Mouse (Mus musculus) midbrain, embryonic 16.5 days (tissue): ENCODE measurements at regions not wholly inside any gene's neighbourhood (a gene's known extent, or its start where the extent isn't known, plus 50 kb on each side); places are given as distances from the start of the nearest gene placed in this dataset.

ENCODE experiments used
- ATAC-seq: fragments of 200-750 bp; cut with Nextera tagmentation; 2 replicates; pipeline ENCODE4 v1.8.0; 2017; ENCODE audit warnings: moderate TSS enrichment
- H3K27ac ChIP-seq: fragments of 300-500 bp; sonication (generic); 2 replicates; pipeline ENCODE4 v1.5.1; 2014; ENCODE audit warnings: mild to moderate bottlenecking, low read length, mixed read lengths
- H3K27me3 ChIP-seq: fragments of 300-500 bp; sonication (generic); 2 replicates; pipeline ENCODE4 v1.6.1; 2014; ENCODE audit warnings: low read depth, low read length, mixed read lengths; ENCODE audit not compliant: control insufficient read depth, insufficient read depth
- H3K36me3 ChIP-seq: fragments of 300-500 bp; sonication (generic); 2 replicates; pipeline ENCODE4 v1.6.1; 2014; ENCODE audit warnings: mild to moderate bottlenecking, low read length, moderate library complexity, mixed read lengths; ENCODE audit not compliant: control insufficient read depth, insufficient read depth
- H3K4me1 ChIP-seq: fragments of 300-500 bp; sonication (generic); 2 replicates; pipeline ENCODE4 v1.6.1; 2014; ENCODE audit warnings: mild to moderate bottlenecking, low read length, mixed read lengths; ENCODE audit not compliant: control insufficient read depth, insufficient read depth
- H3K4me2 ChIP-seq: fragments of 300-500 bp; sonication (generic); 2 replicates; pipeline ENCODE4 v1.6.1; 2014; ENCODE audit warnings: mild to moderate bottlenecking, low read length, mixed read lengths
- H3K4me3 ChIP-seq: fragments of 300-500 bp; sonication (generic); 2 replicates; pipeline ENCODE4 v1.5.1; 2014; ENCODE audit warnings: low read depth, mild to moderate bottlenecking, low read length, moderate library complexity, mixed read lengths
- H3K9ac ChIP-seq: fragments of 300-500 bp; sonication (generic); 2 replicates; pipeline ENCODE4 v1.6.1; 2014; ENCODE audit warnings: low read depth, low read length, mixed read lengths
- H3K9me3 ChIP-seq: fragments of 300-500 bp; sonication (generic); replicated peaks from 2 replicates; pipeline ENCODE4 v1.6.1; 2014; ENCODE audit warnings: mild to moderate bottlenecking, low read length, mixed read lengths; ENCODE audit not compliant: control insufficient read depth, poor library complexity, severe bottlenecking
- whole genome bisulfite sequencing: fragments of 180-500 bp; shearing (Covaris S2); extraction: QIAGEN DNeasy Blood & Tissue Kit; methylation state at CpG from one replicate; pipeline ENCODE4 v1.1.7; 2014; 5-methylcytosine and 5-hydroxymethylcytosine counted together

DNA sequence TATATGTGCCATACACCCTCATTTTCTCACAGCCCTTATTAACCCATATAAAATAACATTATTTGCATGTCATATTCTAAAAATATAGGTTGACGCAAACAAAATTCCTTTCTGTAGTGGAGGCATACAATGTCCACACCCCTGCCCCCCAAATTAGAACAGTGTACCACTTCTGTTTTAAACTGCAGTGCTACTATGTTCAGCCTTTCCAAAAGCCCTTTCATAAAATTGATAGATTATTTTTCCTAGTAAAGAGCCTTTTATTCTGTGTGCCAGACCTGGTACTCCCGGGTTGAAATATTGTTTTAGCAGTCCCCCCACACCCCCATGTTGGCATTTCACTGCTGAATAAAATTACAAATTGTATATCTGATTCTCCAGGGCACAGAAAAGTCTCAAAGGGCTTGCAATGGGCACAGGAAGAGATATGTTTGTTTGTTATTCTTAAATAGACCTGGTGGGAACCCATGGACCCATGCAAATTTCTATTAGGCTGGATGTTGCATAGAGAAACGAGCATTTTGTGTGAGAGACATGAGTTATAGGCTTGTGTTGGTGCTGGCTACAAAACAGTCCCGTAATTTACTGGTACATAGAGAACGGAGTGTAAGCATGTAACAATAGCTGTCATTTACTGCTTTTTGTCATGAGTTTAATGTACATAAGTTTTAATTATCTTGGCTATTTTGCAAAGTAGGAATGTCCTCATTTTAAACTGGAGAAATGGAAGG lies 192.4 kb upstream of the Tenm3 start:
- H3K4me1 ChIP-seq: peaks cover 3% of the 10 kb centered on the region; the same call in 1 of the 2 replicates
- H3K27ac ChIP-seq: no peak overlapping the region
- H3K9me3 ChIP-seq: no peaks in the 10 kb centered on the region; the same call in 1 of the 2 replicates
- H3K4me3 ChIP-seq: no peak overlapping the region
- H3K4me2 ChIP-seq: no peak overlapping the region
- no peak overlapping the region for H3K9ac ChIP-seq
- H3K36me3 ChIP-seq: no peaks in the 10 kb centered on the region
- H3K27me3 ChIP-seq: no peaks in the 10 kb centered on the region
- 82% methylated on average over 5 of the region's 5 CpGs for WGBS
- no peak for ATAC-seq

GRCm38 (mm10) chr8:49035519-49035918 lies 191.8 kb upstream of the Tenm3 start:
- ATAC-seq: no peak
- peaks cover 3% of the 10 kb centered on the region; the same call in 1 of the 2 replicates for H3K4me1 ChIP-seq
- H3K36me3 ChIP-seq: no peaks in the 10 kb centered on the region
- no peaks in the 10 kb centered on the region; the same call in 1 of the 2 replicates for H3K9me3 ChIP-seq
- H3K27me3 ChIP-seq: no peaks in the 10 kb centered on the region
- no peak overlapping the region for H3K4me3 ChIP-seq
- WGBS: 22% methylated on average over 8 of the region's 8 CpGs
- H3K4me2 ChIP-seq: no peak overlapping the region
- H3K27ac ChIP-seq: no peak overlapping the region
- no peak overlapping the region for H3K9ac ChIP-seq

- Histone ChIP-seq H3K27me3 (no peaks in the 10 kb centered on the region), H3K36me3 (no peaks in the 10 kb centered on the region), H3K27ac (no peak overlapping the region), H3K9me3 (no peaks in the 10 kb centered on the region), H3K4me2 (no peak overlapping the region), H3K4me1 (no peaks in the 10 kb centered on the region), H3K9ac (no peak overlapping the region), H3K4me3 (no peak overlapping the region)
- ATAC-seq: no peak
- 27% methylated on average over 5 of the region's 5 CpGs for WGBS
Measured at GRCm38 (mm10) chr8:49030255-49030654, 186.5 kb upstream of the Tenm3 start.

- Histone ChIP-seq H3K9ac (no peak overlapping the region), H3K4me1 (no peaks in the 10 kb centered on the region), H3K4me2 (no peak overlapping the region), H3K36me3 (no peaks in the 10 kb centered on the region), H3K9me3 (no peaks in the 10 kb centered on the region), H3K27me3 (no peaks in the 10 kb centered on the region), H3K4me3 (no peak overlapping the region), H3K27ac (no peak overlapping the region)
- no peak for ATAC-seq
- WGBS: 79% methylated on average over 3 of the region's 3 CpGs
Measured at GRCm38 (mm10) chr8:49017741-49018140, 174.0 kb upstream of the Tenm3 start.

- H3K36me3 ChIP-seq: no peaks in the 10 kb centered on the region
- no peak overlapping the region for H3K4me2 ChIP-seq
- no peak overlapping the region for H3K27ac ChIP-seq
- no peaks in the 10 kb centered on the region for H3K4me1 ChIP-seq
- no peak for ATAC-seq
- H3K4me3 ChIP-seq: no peak overlapping the region
- no peaks in the 10 kb centered on the region for H3K27me3 ChIP-seq
- no peak overlapping the region for H3K9ac ChIP-seq
- no peaks in the 10 kb centered on the region for H3K9me3 ChIP-seq
- 91% methylated on average over 7 of the region's 7 CpGs for WGBS
Measured at GRCm38 (mm10) chr8:49015701-49016100, 171.9 kb upstream of the Tenm3 start.

DNA sequence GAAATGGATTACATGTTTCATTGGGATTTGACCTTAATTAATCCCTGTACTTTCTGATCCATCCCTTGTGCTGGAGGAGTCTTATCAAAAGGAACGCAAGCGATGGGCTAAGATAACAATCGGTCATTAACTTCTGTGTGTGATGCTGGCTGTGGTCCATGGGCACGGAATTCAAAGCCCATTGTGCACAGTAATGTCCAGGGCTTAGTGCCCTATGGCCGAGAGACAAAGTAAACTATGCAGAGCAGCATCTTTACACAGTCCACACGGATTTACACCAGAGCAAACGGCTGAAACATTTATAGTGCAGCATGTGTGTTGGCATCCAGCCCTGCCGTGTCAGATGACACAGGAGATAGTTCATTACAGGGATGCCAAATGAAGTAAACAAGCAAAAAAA lies 171.4 kb upstream of the Tenm3 start:
- no peak overlapping the region for H3K9ac ChIP-seq
- no peak overlapping the region for H3K4me3 ChIP-seq
- H3K27ac ChIP-seq: no peak overlapping the region
- no peak overlapping the region for H3K4me2 ChIP-seq
- 41% methylated on average over 8 of the region's 8 CpGs for WGBS
- H3K4me1 ChIP-seq: no peaks in the 10 kb centered on the region
- no peaks in the 10 kb centered on the region for H3K9me3 ChIP-seq
- H3K27me3 ChIP-seq: no peaks in the 10 kb centered on the region
- no peaks in the 10 kb centered on the region for H3K36me3 ChIP-seq
- no peak for ATAC-seq

DNA sequence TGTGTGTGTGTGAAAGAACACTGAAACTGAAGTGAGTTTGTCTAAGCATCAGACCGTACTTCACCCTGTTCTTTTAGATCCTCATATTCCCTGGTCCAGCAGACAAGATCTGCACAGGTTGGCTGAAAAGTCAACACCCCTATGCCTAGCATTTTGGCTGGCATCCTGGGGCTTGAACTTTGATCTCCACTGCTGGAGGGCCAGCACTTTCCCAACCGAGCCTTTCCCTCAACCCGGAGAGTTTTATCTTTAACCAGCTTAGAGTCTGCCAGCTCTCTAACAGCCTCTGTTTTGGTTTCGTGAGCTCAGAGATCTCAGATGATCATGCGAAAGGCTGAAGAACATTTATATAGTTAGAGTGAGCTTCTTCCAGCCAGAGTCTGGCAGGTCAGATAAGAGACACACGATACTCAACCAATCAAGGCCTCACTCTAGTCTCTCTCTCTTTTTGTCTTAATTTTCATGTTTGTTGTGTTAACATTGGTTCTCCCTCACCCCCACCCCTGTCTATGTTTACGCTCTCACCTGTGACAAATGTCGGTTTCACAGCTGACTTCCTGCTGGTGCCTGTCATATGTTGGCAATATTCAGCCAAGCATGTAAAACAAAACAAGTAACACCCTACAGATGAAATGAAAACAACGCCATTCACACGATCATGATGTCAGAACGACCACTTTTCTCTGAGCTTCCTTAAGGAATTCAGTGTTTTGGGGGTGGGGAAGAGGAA lies 162.7 kb upstream of the Tenm3 start:
- Histone ChIP-seq H3K9me3 (no peaks in the 10 kb centered on the region), H3K4me2 (no peak overlapping the region), H3K4me1 (0 out of 2 replicates have a peak, but pooled peaks cover 3% of the 10 kb centered on the region), H3K27ac (no peak overlapping the region), H3K9ac (no peak overlapping the region), H3K4me3 (no peak overlapping the region), H3K27me3 (no peaks in the 10 kb centered on the region), H3K36me3 (no peaks in the 10 kb centered on the region)
- no peak for ATAC-seq
- 83% methylated on average over 11 of the region's 11 CpGs for WGBS

- no peaks in the 10 kb centered on the region for H3K36me3 ChIP-seq
- H3K27ac ChIP-seq: no peak overlapping the region
- 29% methylated on average over 8 of the region's 8 CpGs for WGBS
- H3K4me1 ChIP-seq: no peaks in the 10 kb centered on the region; the same call in 1 of the 2 replicates
- H3K27me3 ChIP-seq: no peaks in the 10 kb centered on the region
- no peaks in the 10 kb centered on the region for H3K9me3 ChIP-seq
- no peak for ATAC-seq
- H3K4me3 ChIP-seq: no peak overlapping the region
- H3K4me2 ChIP-seq: no peak overlapping the region
- H3K9ac ChIP-seq: no peak overlapping the region
Measured at GRCm38 (mm10) chr8:48981667-48982066, 137.9 kb upstream of the Tenm3 start.

DNA sequence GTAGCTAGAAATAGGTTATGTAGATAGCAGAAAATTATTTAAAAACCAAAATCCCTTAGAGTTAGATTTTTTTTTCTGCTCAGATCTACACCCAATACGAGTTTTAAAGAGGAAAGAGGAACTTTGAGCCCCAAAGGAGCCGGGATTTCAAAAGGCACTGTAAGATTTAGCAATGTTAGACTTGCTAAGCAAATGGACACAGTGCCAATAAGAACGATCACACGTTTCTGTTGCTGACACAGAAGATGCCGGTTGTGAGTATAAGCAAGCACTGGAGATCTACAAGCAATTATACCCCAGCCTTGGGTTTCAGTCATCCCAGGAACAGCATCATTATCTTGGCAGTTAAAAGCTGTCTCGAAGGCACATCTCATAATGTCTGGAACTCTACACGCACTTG lies 137.0 kb upstream of the Tenm3 start:
- H3K36me3 ChIP-seq: no peaks in the 10 kb centered on the region
- H3K27ac ChIP-seq: no peak overlapping the region
- no peak for ATAC-seq
- H3K9me3 ChIP-seq: no peaks in the 10 kb centered on the region
- WGBS: 80% methylated on average over 7 of the region's 7 CpGs
- H3K4me3 ChIP-seq: no peak overlapping the region
- no peak overlapping the region for H3K4me2 ChIP-seq
- H3K4me1 ChIP-seq: no peaks in the 10 kb centered on the region; the same call in 1 of the 2 replicates
- H3K9ac ChIP-seq: no peak overlapping the region
- H3K27me3 ChIP-seq: no peaks in the 10 kb centered on the region
